Mouse (Mus musculus) liver, adult (tissue): ENCODE measurements around the gene A2m.

ENCODE experiments used
- GATA4 ChIP-seq: IDR thresholded peaks from 2 replicates; pipeline ENCODE4 v1.6.1; 2014; ENCODE audit warnings: mild to moderate bottlenecking, low read length; ENCODE audit not compliant: insufficient replicate concordance

Gene A2m

GRCm38 (mm10) chr6:121635076-121635475, at the start of gene A2m:
Gene A2m (plus strand): TSS chr6:121635376.
- TF ChIP-seq GATA4 = no peak

GRCm38 (mm10) chr6:121590131-121590530, 45.0 kb upstream of the A2m start:
- TF ChIP-seq GATA4 = no peak

- no peak for TF ChIP-seq GATA4
Measured at GRCm38 (mm10) chr6:121600927-121601326, 34.2 kb upstream of the A2m start.

GRCm38 (mm10) chr6:121607861-121608260, 27.3 kb upstream of the A2m start:
- no peak for TF ChIP-seq GATA4

- TF ChIP-seq GATA4 = no peak
Measured at GRCm38 (mm10) chr6:121611796-121612195, 23.4 kb upstream of the A2m start.

- no peak for TF ChIP-seq GATA4
Measured at GRCm38 (mm10) chr6:121617476-121617875, 17.7 kb upstream of the A2m start.

GRCm38 (mm10) chr6:121622525-121622924, 12.7 kb upstream of the A2m start:
- TF ChIP-seq GATA4 = peak; percentile 70; the same call in 1 of the 2 replicates

- TF ChIP-seq GATA4 = no peak
Measured at GRCm38 (mm10) chr6:121634520-121634919, 656 bp upstream of the A2m start.

GRCm38 (mm10) chr6:121635878-121636371, 749 bp downstream of the A2m start:
- TF ChIP-seq GATA4 = no peak

GRCm38 (mm10) chr6:121648499-121648898, 13.3 kb downstream of the A2m start:
- TF ChIP-seq GATA4 = no peak
